Mouse (Mus musculus): Measurements from ENCODE around the gene Csnk1g1. TPM values are rescaled to one million over a fixed set of nuclear protein-coding genes. Genes with fewer than 3 reads are reported as not detected.

Csnk1g1 gene
- total and polyA plus RNA-seq, 2 experiments, result 1.6 to 5.3 TPM

DNA sequence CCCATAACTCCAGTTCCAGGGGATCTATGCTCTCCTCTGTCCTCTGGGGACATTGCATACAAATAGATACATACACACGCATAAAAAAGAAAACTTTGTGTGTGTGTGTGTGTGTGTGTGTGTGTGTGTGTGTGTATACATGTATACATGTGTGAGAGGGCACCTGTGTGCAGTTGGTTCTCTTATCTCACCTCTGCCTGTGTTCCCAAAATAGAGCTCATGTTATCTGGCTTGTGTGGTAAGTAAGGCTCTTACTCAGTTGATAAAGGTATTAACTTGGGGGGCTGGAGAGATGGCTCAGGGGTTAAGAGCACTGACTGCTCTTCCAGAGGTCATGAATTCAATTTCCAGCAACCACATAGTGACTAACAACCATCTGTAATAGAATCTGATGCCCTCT is 8.3 kb downstream of the Csnk1g1 start:
- TF ChIP-seq POLR2A (IDR thresholded peaks at IDR 0.05; ENCODE audit: extremely low read depth, insufficient read depth, low read length), result no peak
- no peak for TF ChIP-seq CTCF (IDR thresholded peaks at IDR 0.05; ENCODE audit: low read depth, low read length)
- H3K4me3 ChIP-seq (ENCODE audit: insufficient read depth, low read depth, low read length), result no peak overlapping the region
- no peak overlapping the region for H3K27ac ChIP-seq (replicated peaks; ENCODE audit: insufficient read depth, low read depth, low read length)
- 74% methylated on average over 1 of the region's 1 CpGs for WGBS
- no peak overlapping the region for H3K9ac ChIP-seq (ENCODE audit: low read depth, low read length)
- no peaks in the 10 kb centered on the region for H3K36me3 ChIP-seq (ENCODE audit: control insufficient read depth, insufficient read depth, low read length)
- H3K79me2 ChIP-seq (ENCODE audit: control insufficient read depth, insufficient read depth, low read length), result peaks cover 13% of the 10 kb centered on the region; the same call in 1 of the 2 replicates
- no peaks in the 10 kb centered on the region for H3K27me3 ChIP-seq (ENCODE audit: control insufficient read depth, insufficient read depth, low read length)
- H3K4me1 ChIP-seq (ENCODE audit: control insufficient read depth, insufficient read depth, low read length), result no peaks in the 10 kb centered on the region; the same call in 1 of the 2 replicates
- DNase-seq (ENCODE audit: extremely low read depth, low read depth, low spot score), result no peak

DNA sequence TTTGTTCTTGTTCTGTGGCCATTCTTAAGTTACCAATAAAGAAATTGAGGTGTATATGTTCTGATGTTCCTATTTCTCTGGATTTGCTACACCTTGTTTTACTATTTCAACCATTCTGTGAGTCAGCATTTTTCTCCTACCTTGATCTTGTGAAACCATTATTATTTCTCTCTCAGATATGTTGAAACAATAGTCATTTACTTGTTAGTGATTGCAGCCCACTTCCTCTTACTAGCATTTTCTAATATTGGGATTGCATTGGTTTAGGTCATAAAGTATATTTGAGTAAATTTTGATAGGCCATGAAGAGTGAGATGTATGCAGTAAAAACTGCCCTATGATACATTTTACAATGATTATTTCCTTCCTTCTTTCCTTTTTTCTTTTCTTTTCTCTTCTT is 19.7 kb downstream of the Csnk1g1 start:
- Histone ChIP-seq H3K9ac (ENCODE audit: low read depth, low read length) (no peak overlapping the region), H3K79me2 (ENCODE audit: control insufficient read depth, insufficient read depth, low read length) (peaks cover 18% of the 10 kb centered on the region; the same call in 1 of the 2 replicates), H3K4me1 (ENCODE audit: control insufficient read depth, insufficient read depth, low read length) (no peaks in the 10 kb centered on the region), H3K27me3 (ENCODE audit: control insufficient read depth, insufficient read depth, low read length) (no peaks in the 10 kb centered on the region), H3K27ac (replicated peaks; ENCODE audit: insufficient read depth, low read depth, low read length) (no peak overlapping the region), H3K36me3 (ENCODE audit: control insufficient read depth, insufficient read depth, low read length) (no peaks in the 10 kb centered on the region), H3K4me3 (ENCODE audit: insufficient read depth, low read depth, low read length) (no peak overlapping the region)
- TF ChIP-seq CTCF (IDR thresholded peaks at IDR 0.05; ENCODE audit: low read depth, low read length) (no peak), POLR2A (IDR thresholded peaks at IDR 0.05; ENCODE audit: extremely low read depth, insufficient read depth, low read length) (no peak)
- DNase-seq (ENCODE audit: extremely low read depth, low read depth, low spot score), result no peak

DNA sequence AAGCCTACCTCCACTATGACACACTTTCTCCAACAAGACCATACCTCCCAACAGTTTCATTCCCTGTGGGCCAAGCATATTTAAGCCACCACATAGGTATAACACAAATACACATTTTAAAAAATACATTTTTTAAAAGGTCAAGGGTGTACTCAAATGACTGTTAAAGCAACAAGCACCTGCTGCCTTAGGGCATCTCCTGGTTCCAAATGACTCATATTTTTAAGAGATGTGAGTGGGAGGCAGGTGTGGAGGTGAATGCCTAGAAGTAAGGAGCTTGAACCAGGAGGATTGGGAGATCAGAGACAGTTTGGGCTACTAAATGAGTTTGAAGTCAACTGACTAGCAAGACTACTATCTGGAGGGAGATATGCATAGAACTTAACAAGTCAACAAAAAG is 21.1 kb downstream of the Csnk1g1 start:
- no peaks in the 10 kb centered on the region for H3K36me3 ChIP-seq (ENCODE audit: control insufficient read depth, insufficient read depth, low read length)
- no peaks in the 10 kb centered on the region for H3K27me3 ChIP-seq (ENCODE audit: control insufficient read depth, insufficient read depth, low read length)
- H3K27ac ChIP-seq (replicated peaks; ENCODE audit: insufficient read depth, low read depth, low read length), result no peak overlapping the region
- H3K4me3 ChIP-seq (ENCODE audit: insufficient read depth, low read depth, low read length), result no peak overlapping the region
- H3K4me1 ChIP-seq (ENCODE audit: control insufficient read depth, insufficient read depth, low read length), result no peaks in the 10 kb centered on the region
- no peak for TF ChIP-seq POLR2A (IDR thresholded peaks at IDR 0.05; ENCODE audit: extremely low read depth, insufficient read depth, low read length)
- no peak for TF ChIP-seq CTCF (IDR thresholded peaks at IDR 0.05; ENCODE audit: low read depth, low read length)
- no peak overlapping the region for H3K9ac ChIP-seq (ENCODE audit: low read depth, low read length)
- H3K79me2 ChIP-seq (ENCODE audit: control insufficient read depth, insufficient read depth, low read length), result peaks cover 18% of the 10 kb centered on the region; the same call in 1 of the 2 replicates
- DNase-seq (ENCODE audit: extremely low read depth, low read depth, low spot score), result no peak

DNA sequence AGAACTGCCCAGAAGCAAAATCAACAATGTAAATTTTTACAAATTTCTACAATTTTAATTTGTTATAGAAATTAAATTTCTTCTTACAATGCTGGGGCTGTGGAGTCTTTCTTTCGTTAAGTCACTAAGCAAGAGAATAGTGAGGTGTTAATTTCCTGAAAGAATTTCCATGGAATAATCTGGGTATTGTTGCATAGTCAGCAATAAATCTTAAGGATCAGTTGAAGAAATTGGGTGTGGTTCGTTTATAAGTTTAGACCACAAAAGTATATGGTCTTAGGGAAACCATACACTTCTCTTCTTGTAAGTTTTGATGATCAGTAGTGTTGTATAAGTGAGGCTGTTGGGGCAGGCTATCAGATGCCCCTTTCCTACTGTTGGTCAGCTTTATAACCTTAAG is 28.8 kb downstream of the Csnk1g1 start:
- Histone ChIP-seq H3K27me3 (ENCODE audit: control insufficient read depth, insufficient read depth, low read length) (no peaks in the 10 kb centered on the region), H3K36me3 (ENCODE audit: control insufficient read depth, insufficient read depth, low read length) (peaks cover 2% of the 10 kb centered on the region; the same call in 1 of the 2 replicates), H3K79me2 (ENCODE audit: control insufficient read depth, insufficient read depth, low read length) (peaks cover 7% of the 10 kb centered on the region; the same call in 1 of the 2 replicates), H3K9ac (ENCODE audit: low read depth, low read length) (no peak overlapping the region), H3K4me1 (ENCODE audit: control insufficient read depth, insufficient read depth, low read length) (no peaks in the 10 kb centered on the region), H3K4me3 (ENCODE audit: insufficient read depth, low read depth, low read length) (no peak overlapping the region), H3K27ac (replicated peaks; ENCODE audit: insufficient read depth, low read depth, low read length) (no peak overlapping the region)
- WGBS, result 90% methylated on average over 2 of the region's 2 CpGs
- TF ChIP-seq POLR2A (IDR thresholded peaks at IDR 0.05; ENCODE audit: extremely low read depth, insufficient read depth, low read length), result no peak
- DNase-seq (ENCODE audit: extremely low read depth, low read depth, low spot score), result no peak

DNA sequence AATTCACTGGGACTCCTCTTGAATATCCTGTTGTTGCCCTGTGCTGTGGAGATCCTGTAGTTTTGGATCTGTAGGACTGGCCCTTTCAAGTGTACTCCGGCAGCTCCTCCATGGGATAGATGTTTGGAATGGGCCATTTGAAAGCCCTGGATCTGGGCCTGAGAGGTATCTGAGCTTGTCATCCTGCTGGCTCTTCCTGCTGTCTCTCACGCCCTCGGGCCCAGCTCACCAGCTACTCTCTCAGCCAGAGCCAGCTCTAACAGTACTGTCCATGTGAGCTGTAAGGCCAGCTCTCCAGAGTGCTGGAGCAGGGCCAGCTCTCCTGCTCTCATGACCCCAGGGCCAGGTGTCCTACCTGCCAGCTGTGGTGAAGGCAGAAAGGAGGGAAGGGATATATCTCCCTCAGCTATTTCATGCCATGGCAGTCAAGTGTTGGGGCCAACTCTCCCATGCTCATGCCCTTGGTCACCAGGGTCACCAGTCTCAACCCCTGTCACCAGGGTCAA is 42.4 kb downstream of the Csnk1g1 start:
- no peaks in the 10 kb centered on the region for H3K4me1 ChIP-seq (ENCODE audit: control insufficient read depth, insufficient read depth, low read length)
- WGBS, result 42% methylated on average over 3 of the region's 3 CpGs
- H3K4me3 ChIP-seq (ENCODE audit: insufficient read depth, low read depth, low read length), result no peak overlapping the region
- no peak overlapping the region for H3K9ac ChIP-seq (ENCODE audit: low read depth, low read length)
- no peak overlapping the region for H3K27ac ChIP-seq (replicated peaks; ENCODE audit: insufficient read depth, low read depth, low read length)
- H3K79me2 ChIP-seq (ENCODE audit: control insufficient read depth, insufficient read depth, low read length), result no peaks in the 10 kb centered on the region; the same call in 1 of the 2 replicates
- peak; percentile 73 for DNase-seq (ENCODE audit: extremely low read depth, low read depth, low spot score)
- no peaks in the 10 kb centered on the region for H3K27me3 ChIP-seq (ENCODE audit: control insufficient read depth, insufficient read depth, low read length)
- no peaks in the 10 kb centered on the region for H3K36me3 ChIP-seq (ENCODE audit: control insufficient read depth, insufficient read depth, low read length)
- TF ChIP-seq CTCF (IDR thresholded peaks at IDR 0.05; ENCODE audit: low read depth, low read length), result no peak
- TF ChIP-seq POLR2A (IDR thresholded peaks at IDR 0.05; ENCODE audit: extremely low read depth, insufficient read depth, low read length), result no peak

DNA sequence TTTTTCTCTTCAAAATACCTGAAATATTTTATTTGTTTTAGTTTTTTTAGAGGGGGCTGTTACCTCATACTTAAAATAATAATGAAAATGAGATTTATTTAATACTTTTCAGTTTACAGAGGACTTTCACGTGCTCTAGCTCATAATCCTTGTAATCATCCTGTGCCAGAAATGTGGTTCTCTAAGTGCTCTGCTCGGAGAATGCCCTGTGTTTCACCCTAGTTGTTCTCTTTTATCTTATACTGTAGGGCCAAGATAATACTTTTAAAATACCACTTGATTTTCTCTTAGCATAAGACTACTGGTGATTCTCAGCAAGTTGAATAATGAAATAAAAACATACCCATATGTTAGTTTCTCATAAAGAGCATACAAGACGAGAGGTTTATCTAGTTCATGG is 61.3 kb downstream of the Csnk1g1 start:
- Histone ChIP-seq H3K9ac (ENCODE audit: low read depth, low read length) (no peak overlapping the region), H3K4me1 (ENCODE audit: control insufficient read depth, insufficient read depth, low read length) (peaks cover 6% of the 10 kb centered on the region; the same call in 1 of the 2 replicates), H3K79me2 (ENCODE audit: control insufficient read depth, insufficient read depth, low read length) (no peaks in the 10 kb centered on the region; the same call in 1 of the 2 replicates), H3K4me3 (ENCODE audit: insufficient read depth, low read depth, low read length) (no peak overlapping the region), H3K36me3 (ENCODE audit: control insufficient read depth, insufficient read depth, low read length) (no peaks in the 10 kb centered on the region), H3K27ac (replicated peaks; ENCODE audit: insufficient read depth, low read depth, low read length) (no peak overlapping the region), H3K27me3 (ENCODE audit: control insufficient read depth, insufficient read depth, low read length) (no peaks in the 10 kb centered on the region)
- 88% methylated on average over 3 of the region's 3 CpGs for WGBS
- no peak for TF ChIP-seq CTCF (IDR thresholded peaks at IDR 0.05; ENCODE audit: low read depth, low read length)
- no peak for DNase-seq (ENCODE audit: extremely low read depth, low read depth, low spot score)
